Mouse (Mus musculus) embryonic stem cell, embryonic (primary cell): ENCODE results near the gene Nvl.

Experiments
- CTCF ChIA-PET, 4 experiments: fragments of 300-600 bp in 2 of 4; fragments of 350-600 bp in 2 of 4; sonication (Branson Sonifier 250); formaldehyde crosslinking; loops; one replicate each; lab custom pipeline; 2022; ENCODE audit warnings: inconsistent platforms in 2 of 4; lab: Charles Lee
- POLR2A ChIA-PET, 4 experiments: fragments of 300-600 bp in 2 of 4; fragments of 350-600 bp in 2 of 4; sonication (Branson Sonifier 250); formaldehyde crosslinking; loops; one replicate each; lab custom pipeline; 2022; ENCODE audit warnings: antibody characterized with exemption in 4 of 4, inconsistent platforms in 1 of 4; lab: Charles Lee

The Nvl gene

DNA sequence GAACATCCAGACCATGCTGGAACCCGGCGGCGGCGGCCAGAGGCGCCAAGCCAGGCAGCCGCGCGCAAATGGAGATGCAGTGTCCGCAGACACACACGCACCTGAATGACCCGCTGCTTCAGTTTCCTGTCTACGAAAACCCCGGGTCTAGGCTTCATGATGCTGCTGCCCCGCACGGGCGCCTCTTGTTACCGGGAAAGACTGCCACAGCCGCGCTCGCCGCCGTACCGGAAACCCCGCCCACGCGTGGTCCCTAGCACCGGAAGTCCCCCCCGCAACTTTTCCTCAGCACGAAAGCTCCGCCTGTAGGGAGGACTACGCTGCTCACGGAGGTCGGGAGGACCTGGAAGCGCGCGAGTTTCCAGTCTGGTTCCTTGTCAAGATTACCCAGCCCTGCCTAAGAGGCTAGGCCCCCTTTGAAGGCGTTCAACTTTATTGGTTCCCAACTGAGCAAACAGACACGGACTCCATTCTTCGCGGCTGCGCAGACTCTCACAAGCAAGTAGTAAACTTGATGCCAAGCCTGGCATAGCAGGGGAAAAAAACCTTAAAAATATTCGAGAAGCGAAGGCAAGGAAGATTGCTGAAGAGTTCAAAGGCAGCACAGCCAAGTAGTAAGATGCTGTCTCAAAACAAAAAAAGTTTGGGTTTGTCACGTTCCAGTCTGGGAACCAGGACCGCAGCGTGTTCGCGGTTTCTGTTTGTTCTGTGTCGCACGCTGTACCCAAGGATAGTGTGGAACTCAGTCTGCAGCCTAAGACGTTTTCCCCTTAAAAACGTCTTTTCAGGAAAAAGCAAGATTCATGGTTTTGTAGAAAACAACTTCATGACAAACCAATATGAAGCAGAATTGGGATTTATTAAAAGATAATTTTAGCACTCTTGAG is at the start of gene Nvl, which contains the start of gene Cnih4:
Gene Nvl (minus strand): TSS at position 255 of the 887 bp plus-strand sequence.
Gene Cnih4 (plus strand): TSS at position 744 of the 887 bp plus-strand sequence.
- CTCF ChIA-PET: interaction anchor here in 1 of 4 experiments (1.1 kb wide), 1 partner anchor 163 kb away, joined by 3 read pairs; no protein-coding TSS in a partner anchor
- POLR2A ChIA-PET: interaction anchor here (0.5 to 1.9 kb wide), 19 partner anchors 11 to 295 kb away, joined by 3 to 8 read pairs (median 3); partner anchors contain the start of genes Sde2 (in 3 of the 4) and Wdr26 (in 2 of the 4)

GRCm38 (mm10) chr1:181188925-181189324 is 44.9 kb upstream of the Nvl start:
- ChIA-PET POLR2A (interaction anchor here in 2 of 4 experiments (1.0 to 2.2 kb wide), 4 partner anchors 10 to 339 kb away, joined by 3 to 7 read pairs (median 3); no protein-coding TSS in a partner anchor), CTCF (interaction anchor here in 2 of 4 experiments (0.6 to 0.7 kb wide), 2 partner anchors 145 to 648 kb away, joined by 3 to 4 read pairs; no protein-coding TSS in a partner anchor)

- CTCF ChIA-PET: no interaction called here
- POLR2A ChIA-PET: interaction anchor here in 2 of 4 experiments (0.5 to 1.5 kb wide), 6 partner anchors 12 to 280 kb away, joined by 3 to 6 read pairs (median 3); partner anchors contain the start of gene Pycr2 (in 1 of the 2)
These were observed 26.2 kb upstream of the Nvl start for GRCm38 (mm10) chr1:181170210-181170609.

DNA sequence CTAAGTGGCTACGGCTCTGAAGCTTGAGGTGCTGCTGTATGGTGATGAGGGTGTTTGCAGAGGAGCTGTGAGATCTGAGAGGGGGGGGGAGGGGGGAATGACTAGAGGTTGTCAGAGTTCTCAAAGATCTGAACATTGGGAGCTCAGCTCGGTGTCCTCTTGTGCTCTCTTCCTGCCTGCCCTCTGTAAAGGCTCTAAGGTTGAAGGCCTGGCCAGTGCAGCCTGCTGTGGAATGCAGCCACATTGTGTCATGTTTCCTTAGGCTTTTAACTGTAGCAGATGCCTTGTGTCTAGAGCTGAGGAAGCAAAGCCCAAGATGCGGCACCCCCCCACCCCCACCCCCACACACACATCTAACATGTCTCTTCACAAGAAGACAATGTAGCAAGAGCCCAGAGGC is 24.4 kb upstream of the Nvl start:
- ChIA-PET CTCF (interaction anchor here in 3 of 4 experiments (0.5 to 0.7 kb wide), 6 partner anchors 58 to 406 kb away, joined by 3 to 8 read pairs (median 4); no protein-coding TSS in a partner anchor), POLR2A (interaction anchor here in 3 of 4 experiments (0.6 to 1.9 kb wide), 14 partner anchors 10 to 403 kb away, joined by 3 to 5 read pairs (median 4); no protein-coding TSS in a partner anchor)

GRCm38 (mm10) chr1:181167816-181168215 is 23.8 kb upstream of the Nvl start:
- POLR2A ChIA-PET: interaction anchor here in 3 of 4 experiments (0.6 to 1.9 kb wide), 15 partner anchors 10 to 403 kb away, joined by 3 to 5 read pairs (median 4); no protein-coding TSS in a partner anchor
- CTCF ChIA-PET: interaction anchor here in 3 of 4 experiments (0.5 to 0.7 kb wide), 6 partner anchors 59 to 405 kb away, joined by 3 to 8 read pairs (median 4); no protein-coding TSS in a partner anchor

- POLR2A ChIA-PET: interaction anchor here in 3 of 4 experiments (0.9 to 1.7 kb wide), 6 partner anchors 9 to 301 kb away, joined by 3 to 7 read pairs (median 4); partner anchors contain the start of gene Sde2 (in 1 of the 3)
- CTCF ChIA-PET: no interaction called here
These were observed 7.5 kb upstream of the Nvl start for GRCm38 (mm10) chr1:181151541-181151940.

- ChIA-PET CTCF (interaction anchor here in 3 of 4 experiments (0.6 to 0.7 kb wide), 4 partner anchors 50 to 528 kb away, joined by 3 read pairs; no protein-coding TSS in a partner anchor), POLR2A (interaction anchor here in 3 of 4 experiments (0.6 to 2.0 kb wide), 16 partner anchors 10 to 580 kb away, joined by 3 to 5 read pairs (median 4); partner anchors contain the start of genes Sde2 (in 1 of the 3) and Wdr26 (in 1 of the 3))
These were observed 7.0 kb upstream of the Nvl start for GRCm38 (mm10) chr1:181150827-181151534.

DNA sequence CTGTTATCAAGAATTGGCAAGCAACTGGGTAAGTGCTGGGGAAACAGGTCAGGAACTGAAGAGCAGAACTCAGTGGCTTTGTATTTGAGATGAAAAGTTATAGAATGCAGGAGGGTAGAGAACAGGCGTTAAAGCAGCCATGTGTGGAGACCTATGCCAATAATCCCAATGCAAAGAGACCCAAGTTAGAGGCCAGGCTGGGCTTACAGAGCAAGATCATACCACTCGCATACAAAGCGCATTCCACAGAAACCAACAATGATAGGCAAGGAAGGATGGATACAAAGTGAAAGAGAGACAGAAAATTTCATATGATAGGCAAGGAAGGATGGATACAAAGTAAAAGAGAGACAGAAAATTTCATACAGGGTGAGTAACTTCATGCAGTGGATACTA is 6.4 kb upstream of the Nvl start:
- ChIA-PET POLR2A (interaction anchor here in 3 of 4 experiments (0.7 to 2.0 kb wide), 15 partner anchors 10 to 300 kb away, joined by 3 to 5 read pairs (median 4); partner anchors contain the start of genes Sde2 (in 1 of the 3) and Wdr26 (in 1 of the 3)), CTCF (interaction anchor here in 2 of 4 experiments (0.6 to 0.7 kb wide), 2 partner anchors 50 to 528 kb away, joined by 3 read pairs; no protein-coding TSS in a partner anchor)

DNA sequence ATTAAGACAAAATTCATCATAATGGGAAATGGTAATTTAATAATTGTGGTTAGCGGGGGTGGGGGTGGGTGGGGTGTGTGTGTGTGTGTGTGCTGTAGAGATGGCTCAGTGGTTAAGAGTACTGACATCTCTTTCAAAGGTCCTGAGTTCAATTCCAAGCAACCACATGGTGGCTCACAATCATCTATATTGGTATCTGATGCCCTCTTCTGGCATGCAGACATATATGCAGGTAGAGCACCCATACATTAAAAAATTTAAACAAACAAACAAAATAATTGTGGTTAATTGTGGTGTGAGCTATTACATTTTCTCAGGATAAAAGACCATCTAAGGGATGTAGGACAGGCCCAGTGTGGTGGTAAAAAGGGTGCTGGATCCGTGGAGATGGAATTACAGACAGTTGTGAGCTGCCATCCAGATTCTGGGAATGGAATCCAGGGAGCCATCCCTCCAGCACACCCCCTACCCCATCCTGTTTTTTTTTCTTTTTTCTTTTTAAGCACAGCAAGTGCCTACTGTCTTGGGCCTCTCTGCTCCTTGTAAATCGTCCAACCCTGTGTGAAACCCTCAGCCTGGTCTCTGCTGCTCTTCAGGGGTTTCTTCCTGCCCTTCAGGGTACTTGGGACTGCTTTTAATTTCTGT is 5.5 kb upstream of the Nvl start:
- CTCF ChIA-PET: interaction anchor here in 1 of 4 experiments (0.6 kb wide), 1 partner anchor 38 kb away, joined by 4 read pairs; no protein-coding TSS in a partner anchor
- POLR2A ChIA-PET: interaction anchor here in 3 of 4 experiments (0.5 to 2.3 kb wide), 13 partner anchors 9 to 299 kb away, joined by 3 to 8 read pairs (median 4); partner anchors contain the start of gene Sde2 (in 1 of the 3)

GRCm38 (mm10) chr1:181148540-181148939 is 4.5 kb upstream of the Nvl start:
- ChIA-PET CTCF (interaction anchor here in 3 of 4 experiments (0.5 to 1.3 kb wide), 5 partner anchors 39 to 247 kb away, joined by 3 to 4 read pairs (median 3); no protein-coding TSS in a partner anchor), POLR2A (interaction anchor here in 2 of 4 experiments (0.6 to 2.3 kb wide), 17 partner anchors 12 to 805 kb away, joined by 3 to 14 read pairs (median 4); partner anchors contain the start of gene Sde2 (in 1 of the 2))

- POLR2A ChIA-PET: no interaction called here
These were observed 2.2 kb upstream of the Nvl start for GRCm38 (mm10) chr1:181146187-181146586.

GRCm38 (mm10) chr1:181144966-181145365 is 962 bp upstream of the Nvl start:
- ChIA-PET POLR2A (interaction anchor here in 2 of 4 experiments (0.7 to 1.4 kb wide), 3 partner anchors 32 to 294 kb away, joined by 3 to 4 read pairs (median 4); partner anchors contain the start of gene Sde2 (in 1 of the 2)), CTCF (interaction anchor here in 1 of 4 experiments (0.5 to 0.6 kb wide), 2 partner anchors 118 to 230 kb away, joined by 5 to 10 read pairs; no protein-coding TSS in a partner anchor)

More at GRCm38 (mm10) chr1:181146187-181146586, 2.2 kb upstream of the Nvl start:
- CTCF ChIA-PET: interaction anchor here in 1 of 4 experiments (0.7 kb wide), 1 partner anchor 126 kb away, joined by 3 read pairs; no protein-coding TSS in a partner anchor

- ChIA-PET CTCF (interaction anchor here in 1 of 4 experiments (1.1 kb wide), 1 partner anchor 162 kb away, joined by 3 read pairs; no protein-coding TSS in a partner anchor), POLR2A (interaction anchor here (0.5 to 1.9 kb wide), 22 partner anchors 10 to 440 kb away, joined by 3 to 9 read pairs (median 3); partner anchors contain the start of genes Sde2 (in 3 of the 4) and Wdr26 (in 2 of the 4))
These were observed 425 bp downstream of the Nvl start for GRCm38 (mm10) chr1:181143609-181143949.

DNA sequence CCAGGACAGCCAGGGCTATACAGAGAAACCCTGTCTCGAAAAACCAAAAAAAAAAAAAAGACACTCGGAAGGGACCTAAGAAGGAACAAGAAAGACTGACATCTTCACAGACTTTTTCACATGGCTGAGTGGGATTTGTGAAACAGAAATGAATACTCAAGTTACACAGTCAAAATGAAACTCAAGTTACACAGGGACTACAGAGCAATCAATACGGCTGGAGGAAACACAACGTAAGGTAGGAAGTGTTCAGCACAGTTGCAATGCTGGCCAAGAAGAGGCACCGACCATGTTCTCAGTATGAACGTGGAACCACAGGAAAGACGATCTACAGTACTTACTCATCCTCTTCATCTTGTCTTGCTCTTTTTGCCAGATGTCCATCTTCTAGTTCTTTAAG is 5.3 kb downstream of the Nvl start:
- POLR2A ChIA-PET: interaction anchor here in 1 of 4 experiments (0.5 to 1.4 kb wide), 3 partner anchors 10 to 157 kb away, joined by 3 to 4 read pairs (median 3); no protein-coding TSS in a partner anchor
- CTCF ChIA-PET: no interaction called here

- POLR2A ChIA-PET: interaction anchor here in 2 of 4 experiments (0.6 to 2.1 kb wide), 5 partner anchors 11 to 36 kb away, joined by 3 to 5 read pairs (median 4); no protein-coding TSS in a partner anchor
- CTCF ChIA-PET: no interaction called here
These were observed 12.1 kb downstream of the Nvl start for GRCm38 (mm10) chr1:181131915-181132314.

- POLR2A ChIA-PET: interaction anchor here in 1 of 4 experiments (0.6 to 1.0 kb wide), 3 partner anchors 13 to 71 kb away, joined by 3 to 4 read pairs (median 4); no protein-coding TSS in a partner anchor
- CTCF ChIA-PET: no interaction called here
These were observed 17.2 kb downstream of the Nvl start for GRCm38 (mm10) chr1:181126766-181127165.
